Mouse (Mus musculus) cortical plate, adult 2 months (tissue): ENCODE results near the gene Hmgcll1.

Experiments used
- CTCF ChIP-seq: fragments of 200-500 bp; IDR thresholded peaks from 2 replicates; pipeline ENCODE4 v1.5.1; 2011; ENCODE audit warnings: mild to moderate bottlenecking, control low read depth, low read length; ENCODE audit not compliant: insufficient read depth; ENCODE audit errors: extremely low read depth
- POLR2A ChIP-seq: fragments of 200-500 bp; IDR thresholded peaks from 2 replicates; pipeline ENCODE4 v1.6.1; 2011; ENCODE audit warnings: mild to moderate bottlenecking, low read length, control low read depth; ENCODE audit not compliant: insufficient read depth; ENCODE audit errors: extremely low read depth

- TF ChIP-seq CTCF (no peak), POLR2A (no peak)
Observed at GRCm38 (mm10) chr9:75980097-75980496, 34.6 kb upstream of the Hmgcll1 start.
